Mouse (Mus musculus) intestine, embryonic 15.5 days (tissue): ENCODE data around the gene Gpnmb. TPM values are rescaled to one million over a fixed set of nuclear protein-coding genes. Genes with fewer than 3 reads are reported as not detected.

Experiments used
- ATAC-seq: fragments of 200-750 bp; cut with Nextera tagmentation; 2 replicates; pipeline ENCODE4 v1.8.0; 2017; ENCODE audit warnings: moderate TSS enrichment, moderate library complexity
- H3K27ac ChIP-seq: fragments of 300-500 bp; sonication (generic); 2 replicates; pipeline ENCODE4 v1.5.1; 2015; ENCODE audit warnings: mild to moderate bottlenecking, inconsistent platforms
- H3K27me3 ChIP-seq: fragments of 300-500 bp; sonication (generic); replicated peaks from 2 replicates; pipeline ENCODE4 v1.6.1; 2015; ENCODE audit warnings: inconsistent platforms
- H3K36me3 ChIP-seq: fragments of 300-500 bp; sonication (generic); 2 replicates; pipeline ENCODE4 v1.6.1; 2015; ENCODE audit warnings: inconsistent platforms
- H3K4me1 ChIP-seq: fragments of 300-500 bp; sonication (generic); replicated peaks from 2 replicates; pipeline ENCODE4 v1.6.1; 2015; ENCODE audit warnings: inconsistent platforms
- H3K4me2 ChIP-seq: fragments of 300-500 bp; sonication (generic); replicated peaks from 2 replicates; pipeline ENCODE4 v1.6.1; 2015; ENCODE audit warnings: mild to moderate bottlenecking, inconsistent platforms
- H3K4me3 ChIP-seq: fragments of 300-500 bp; sonication (generic); replicated peaks from 2 replicates; pipeline ENCODE4 v1.5.1; 2015; ENCODE audit warnings: inconsistent platforms
- H3K9ac ChIP-seq: fragments of 300-500 bp; sonication (generic); 2 replicates; pipeline ENCODE4 v1.6.1; 2015; ENCODE audit warnings: inconsistent platforms
- H3K9me3 ChIP-seq: fragments of 300-500 bp; sonication (generic); 2 replicates; pipeline ENCODE4 v1.6.1; 2016; ENCODE audit warnings: inconsistent platforms
- WGBS: fragments of 180-500 bp; shearing (Covaris S2); methylation state at CpG from one replicate; pipeline ENCODE4 v1.1.7; 2015; 5-methylcytosine and 5-hydroxymethylcytosine counted together
- polyA plus RNA-seq: library from polyadenylated mRNA; unstranded; fragments of >200 nt; fragmentation: Nextera tagmentation; extraction: Ambion mirVana; gene quantifications from 2 replicates; pipeline ENCODE4 v1.2.1, GENCODE M21; 2015

Gpnmb gene
- polyA plus RNA-seq, 1 experiment from 2014 or later, result 0.13 TPM

DNA sequence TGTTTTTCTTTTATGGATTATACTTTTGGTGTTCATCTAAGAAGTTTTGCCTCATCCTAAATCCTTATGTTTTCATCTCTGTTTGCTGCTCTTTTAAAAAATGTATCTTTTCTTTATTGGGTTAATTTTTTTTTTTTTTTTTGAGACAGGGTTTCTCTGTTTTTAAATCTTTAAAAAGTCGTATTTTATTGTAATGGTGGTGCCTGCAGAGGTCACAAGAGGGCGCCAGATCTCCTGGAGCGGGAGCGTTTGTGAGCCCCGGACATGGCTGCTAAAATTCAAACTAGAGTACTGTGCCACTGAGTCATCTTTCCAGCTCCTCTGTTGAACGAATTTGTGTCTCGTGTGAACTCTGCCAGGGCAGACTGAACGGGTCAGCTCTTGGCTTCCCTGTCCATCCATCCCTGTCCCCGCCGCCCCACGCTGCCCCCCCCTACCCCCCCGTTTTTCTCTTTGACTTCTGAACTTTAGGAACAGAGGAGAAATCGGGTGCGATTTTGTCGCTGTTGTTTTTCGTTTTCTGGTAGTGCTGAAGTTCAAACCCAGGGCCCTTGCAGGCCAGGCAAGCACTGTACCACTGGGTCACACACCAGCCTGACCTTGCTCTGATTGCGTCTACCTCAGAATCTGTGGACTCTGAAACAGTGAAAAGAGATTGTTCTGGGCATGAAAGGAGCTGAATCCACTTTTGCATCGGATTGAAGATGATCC, 3.3 kb downstream of the Gpnmb start:
- Histone ChIP-seq H3K4me3 (peak overlapping the region; percentile 31), H3K27ac (no peak overlapping the region), H3K4me1 (peaks cover 5% of the 10 kb centered on the region; the same call in 1 of the 2 replicates), H3K9me3 (no peaks in the 10 kb centered on the region), H3K36me3 (no peaks in the 10 kb centered on the region), H3K4me2 (peak overlapping the region; percentile 50), H3K9ac (peak overlapping the region; percentile 34; the same call in 1 of the 2 replicates), H3K27me3 (no peaks in the 10 kb centered on the region)
- no peak for ATAC-seq
- 13% methylated on average over 18 of the region's 18 CpGs for WGBS

DNA sequence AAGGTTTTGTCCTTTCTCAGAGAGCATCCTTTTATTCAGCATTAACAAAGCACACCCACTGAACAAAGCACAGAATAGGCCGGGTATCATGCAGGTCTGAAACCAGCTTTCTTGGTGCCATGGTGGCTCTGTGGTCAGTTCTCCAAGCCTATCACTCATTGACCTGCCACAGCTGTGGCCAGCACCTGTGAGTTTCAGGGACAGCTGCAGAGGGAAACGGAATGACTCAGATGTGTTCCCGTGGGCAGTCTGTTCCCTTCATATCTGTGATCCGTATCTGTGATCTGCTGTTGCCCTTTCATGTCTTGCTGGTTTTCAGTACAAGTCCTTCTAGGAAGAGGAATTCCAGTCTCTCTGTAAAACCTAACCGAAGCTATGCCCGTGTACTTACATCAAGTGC, 10.2 kb downstream of the Gpnmb start:
- Histone ChIP-seq H3K4me1 (no peaks in the 10 kb centered on the region), H3K27ac (no peak overlapping the region), H3K36me3 (no peaks in the 10 kb centered on the region), H3K4me3 (no peak overlapping the region), H3K4me2 (no peak overlapping the region), H3K9ac (no peak overlapping the region), H3K27me3 (no peaks in the 10 kb centered on the region), H3K9me3 (no peaks in the 10 kb centered on the region)
- ATAC-seq, result no peak
- WGBS, result 78% methylated on average over 6 of the region's 6 CpGs

GRCm38 (mm10) chr6:49046976-49047375, 10.6 kb downstream of the Gpnmb start:
- H3K4me1 ChIP-seq, result no peaks in the 10 kb centered on the region
- 73% methylated on average over 8 of the region's 8 CpGs for WGBS
- H3K27ac ChIP-seq, result no peak overlapping the region
- H3K4me2 ChIP-seq, result no peak overlapping the region
- ATAC-seq, result no peak
- H3K9me3 ChIP-seq, result no peaks in the 10 kb centered on the region
- no peaks in the 10 kb centered on the region for H3K36me3 ChIP-seq
- H3K27me3 ChIP-seq, result no peaks in the 10 kb centered on the region
- no peak overlapping the region for H3K4me3 ChIP-seq
- H3K9ac ChIP-seq, result no peak overlapping the region

GRCm38 (mm10) chr6:49047848-49048247, 11.5 kb downstream of the Gpnmb start:
- no peak for ATAC-seq
- Histone ChIP-seq H3K4me3 (no peak overlapping the region), H3K4me2 (no peak overlapping the region), H3K36me3 (no peaks in the 10 kb centered on the region), H3K9me3 (no peaks in the 10 kb centered on the region), H3K27ac (no peak overlapping the region), H3K27me3 (no peaks in the 10 kb centered on the region), H3K9ac (no peak overlapping the region), H3K4me1 (no peaks in the 10 kb centered on the region)
- WGBS, result 67% methylated on average over 10 of the region's 10 CpGs

DNA sequence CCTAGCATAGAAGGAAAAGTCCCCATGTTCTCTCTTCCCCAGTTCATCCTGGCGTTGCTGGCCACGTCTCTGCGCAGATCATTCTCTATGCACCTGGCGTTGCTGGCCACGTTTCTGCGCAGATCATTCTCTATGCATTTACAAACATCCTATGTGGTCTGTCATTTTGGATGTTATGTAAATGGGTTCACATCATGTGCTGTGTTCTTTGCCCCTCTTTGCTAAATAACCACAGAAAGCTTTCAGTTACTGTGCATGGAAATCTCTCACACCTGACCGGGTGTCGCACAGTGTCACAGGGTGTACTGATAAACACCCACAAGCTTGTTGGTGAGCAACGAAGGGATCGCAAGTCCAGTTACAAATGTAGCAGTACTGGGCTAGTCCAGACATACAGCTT, 12.0 kb downstream of the Gpnmb start:
- H3K9me3 ChIP-seq, result no peaks in the 10 kb centered on the region
- ATAC-seq, result no peak
- no peaks in the 10 kb centered on the region for H3K4me1 ChIP-seq
- no peak overlapping the region for H3K9ac ChIP-seq
- WGBS, result 90% methylated on average over 10 of the region's 10 CpGs
- H3K4me2 ChIP-seq, result no peak overlapping the region
- H3K27ac ChIP-seq, result no peak overlapping the region
- no peaks in the 10 kb centered on the region for H3K36me3 ChIP-seq
- H3K4me3 ChIP-seq, result no peak overlapping the region
- H3K27me3 ChIP-seq, result no peaks in the 10 kb centered on the region

DNA sequence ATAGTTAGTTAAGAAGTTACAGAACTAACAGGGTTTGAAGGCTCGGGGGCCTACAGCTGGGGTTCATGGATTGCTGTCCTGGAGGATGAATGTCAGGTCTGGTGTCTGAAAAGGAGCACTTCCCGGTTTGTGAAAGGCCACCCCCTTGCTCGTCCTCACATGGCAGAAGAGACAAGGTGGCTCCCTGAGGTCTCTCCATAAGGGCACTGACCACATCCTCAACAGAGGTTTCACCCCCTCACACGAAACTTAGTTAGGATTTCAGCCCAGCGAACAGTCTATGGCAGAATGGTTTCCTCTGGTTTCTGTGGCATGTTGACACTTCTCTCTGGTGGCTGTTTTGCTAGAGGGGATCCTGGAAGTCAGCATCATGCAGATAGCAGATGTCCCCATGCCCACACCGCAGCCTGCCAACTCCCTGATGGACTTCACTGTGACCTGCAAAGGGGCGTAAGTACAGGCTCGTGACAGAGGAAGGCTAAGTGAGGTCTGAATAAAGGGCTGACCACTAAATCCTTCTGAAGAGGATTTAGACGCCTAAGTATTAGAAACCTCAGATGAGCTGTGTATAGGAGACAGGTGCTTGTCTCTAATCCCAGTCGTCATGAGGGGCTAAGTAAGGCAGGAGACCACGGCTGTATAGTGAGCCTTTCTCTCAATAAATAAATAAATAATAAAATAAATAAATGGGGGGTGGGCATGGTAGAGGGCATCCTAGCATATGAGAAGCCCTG, 14.5 kb downstream of the Gpnmb start:
- H3K27ac ChIP-seq, result no peak overlapping the region
- no peaks in the 10 kb centered on the region for H3K9me3 ChIP-seq
- no peaks in the 10 kb centered on the region for H3K27me3 ChIP-seq
- H3K9ac ChIP-seq, result no peak overlapping the region
- H3K36me3 ChIP-seq, result no peaks in the 10 kb centered on the region
- H3K4me3 ChIP-seq, result no peak overlapping the region
- no peak for ATAC-seq
- H3K4me2 ChIP-seq, result no peak overlapping the region
- H3K4me1 ChIP-seq, result no peaks in the 10 kb centered on the region
- 72% methylated on average over 11 of the region's 11 CpGs for WGBS

GRCm38 (mm10) chr6:49052191-49052590, 15.8 kb downstream of the Gpnmb start:
- 53% methylated on average over 5 of the region's 5 CpGs for WGBS
- H3K4me3 ChIP-seq, result no peak overlapping the region
- no peaks in the 10 kb centered on the region for H3K9me3 ChIP-seq
- ATAC-seq, result no peak
- H3K27me3 ChIP-seq, result no peaks in the 10 kb centered on the region
- H3K4me1 ChIP-seq, result no peaks in the 10 kb centered on the region
- H3K9ac ChIP-seq, result no peak overlapping the region
- H3K36me3 ChIP-seq, result no peaks in the 10 kb centered on the region
- H3K27ac ChIP-seq, result no peak overlapping the region
- H3K4me2 ChIP-seq, result no peak overlapping the region

- no peak for ATAC-seq
- H3K27ac ChIP-seq, result no peak overlapping the region
- H3K4me2 ChIP-seq, result no peak overlapping the region
- no peaks in the 10 kb centered on the region for H3K4me1 ChIP-seq
- H3K9ac ChIP-seq, result no peak overlapping the region
- WGBS, result 38% methylated on average over 7 of the region's 7 CpGs
- H3K27me3 ChIP-seq, result no peaks in the 10 kb centered on the region
- H3K4me3 ChIP-seq, result no peak overlapping the region
- H3K36me3 ChIP-seq, result no peaks in the 10 kb centered on the region
- H3K9me3 ChIP-seq, result no peaks in the 10 kb centered on the region
Measured at GRCm38 (mm10) chr6:49055256-49055733, 18.9 kb downstream of the Gpnmb start.

- WGBS, result 84% methylated on average over 9 of the region's 9 CpGs
Measured at GRCm38 (mm10) chr6:49056009-49056408, 19.7 kb downstream of the Gpnmb start.

DNA sequence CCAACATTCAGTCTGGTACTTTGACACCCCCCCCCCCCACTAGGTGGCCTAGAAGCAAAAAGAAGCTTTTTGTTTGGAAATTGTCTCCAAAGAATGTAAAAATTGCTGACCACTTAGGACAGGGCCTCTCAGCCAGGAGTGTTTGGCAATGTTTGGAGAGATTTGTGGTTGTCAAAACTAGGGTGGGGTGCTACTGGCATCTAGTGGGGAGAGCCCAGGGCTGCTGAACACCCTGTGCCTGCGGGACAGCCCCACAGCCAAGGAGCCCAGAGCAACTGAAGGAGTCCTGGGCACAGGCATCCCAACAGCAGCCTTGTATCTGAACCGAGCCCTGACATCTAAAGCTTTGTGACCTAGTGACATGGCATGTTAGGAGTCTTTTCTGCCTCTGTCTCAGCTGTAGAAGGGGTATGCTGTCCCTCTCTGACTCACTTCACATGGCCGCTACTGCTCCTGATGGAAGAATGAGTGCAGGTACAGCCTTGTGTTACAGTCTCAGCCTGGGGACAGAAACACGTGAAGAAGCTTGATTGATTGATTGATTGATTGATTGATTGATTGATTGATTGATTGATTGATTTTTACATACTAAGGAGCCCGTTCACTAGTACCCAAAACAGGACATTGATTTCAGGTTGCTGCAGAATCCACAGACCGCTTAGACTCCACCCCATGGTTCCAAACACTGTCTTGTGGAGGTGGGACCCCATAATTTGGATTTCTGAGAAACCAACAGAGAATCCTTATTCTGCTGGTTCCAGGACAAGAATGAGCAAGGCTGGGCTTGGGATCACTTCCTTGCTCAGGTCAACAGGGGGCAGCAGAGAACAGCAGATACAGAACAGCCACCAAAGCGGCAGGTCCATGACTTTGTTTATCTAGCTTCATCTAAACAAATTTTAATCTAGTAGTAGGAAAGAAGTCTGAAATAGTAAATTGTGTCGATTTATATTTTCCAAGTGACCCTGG, 21.0 kb downstream of the Gpnmb start:
- Histone ChIP-seq H3K4me1 (no peaks in the 10 kb centered on the region), H3K4me3 (no peak overlapping the region), H3K36me3 (no peaks in the 10 kb centered on the region), H3K27me3 (no peaks in the 10 kb centered on the region), H3K4me2 (no peak overlapping the region), H3K9me3 (no peaks in the 10 kb centered on the region), H3K9ac (no peak overlapping the region), H3K27ac (no peak overlapping the region)
- 39% methylated on average over 8 of the region's 8 CpGs for WGBS
- ATAC-seq, result 0 out of 2 replicates have a peak, but pooled peaks have one; percentile 65

More at GRCm38 (mm10) chr6:49056009-49056408, 19.7 kb downstream of the Gpnmb start:
- Histone ChIP-seq H3K9me3 (no peaks in the 10 kb centered on the region), H3K4me1 (no peaks in the 10 kb centered on the region), H3K27ac (no peak overlapping the region), H3K36me3 (no peaks in the 10 kb centered on the region), H3K9ac (no peak overlapping the region), H3K4me3 (no peak overlapping the region), H3K4me2 (no peak overlapping the region), H3K27me3 (no peaks in the 10 kb centered on the region)
- ATAC-seq, result no peak

DNA sequence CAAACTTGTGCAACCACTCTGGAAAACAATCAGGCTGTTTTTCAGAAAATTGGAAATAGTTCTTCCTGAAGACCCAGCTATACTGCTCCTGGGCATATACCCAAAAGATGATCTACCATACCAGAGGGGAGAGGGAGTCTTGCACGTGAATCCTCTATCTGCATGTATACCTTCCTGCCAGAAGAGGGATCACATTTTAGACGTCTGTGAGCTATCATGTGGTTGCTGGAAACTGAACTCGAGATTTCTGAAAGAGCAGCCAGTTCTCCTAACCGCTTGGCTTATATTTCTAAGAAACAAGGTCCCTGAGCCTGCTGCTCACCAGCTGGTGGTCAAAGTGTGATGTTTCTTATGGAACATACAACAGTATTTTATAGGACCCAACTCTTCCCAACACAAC, 32.0 kb downstream of the Gpnmb start:
- Histone ChIP-seq H3K4me3 (no peak overlapping the region), H3K27ac (no peak overlapping the region), H3K9me3 (no peaks in the 10 kb centered on the region), H3K4me2 (no peak overlapping the region), H3K4me1 (no peaks in the 10 kb centered on the region), H3K9ac (no peak overlapping the region), H3K27me3 (no peaks in the 10 kb centered on the region), H3K36me3 (no peaks in the 10 kb centered on the region)
- no peak for ATAC-seq
- WGBS, result 30% methylated on average over 4 of the region's 4 CpGs
